Mouse (Mus musculus) hindbrain, embryonic 13.5 days (tissue): ENCODE data around the gene Plekhg3. TPM values are rescaled to one million over a fixed set of nuclear protein-coding genes. Genes with fewer than 3 reads are reported as not detected.

Experiments used
- ATAC-seq: fragments of 200-750 bp; cut with Nextera tagmentation; 2 replicates; pipeline ENCODE4 v1.8.0; 2017; ENCODE audit warnings: moderate TSS enrichment; ENCODE audit not compliant: low FRiP score
- H3K27ac ChIP-seq: fragments of 300-500 bp; sonication (generic); 2 replicates; pipeline ENCODE4 v1.5.1; 2015; ENCODE audit warnings: inconsistent platforms, mild to moderate bottlenecking, moderate library complexity
- H3K27me3 ChIP-seq: fragments of 300-500 bp; sonication (generic); 2 replicates; pipeline ENCODE4 v1.6.1; 2015; ENCODE audit warnings: mild to moderate bottlenecking, inconsistent platforms
- H3K36me3 ChIP-seq: fragments of 300-500 bp; sonication (generic); 2 replicates; pipeline ENCODE4 v1.6.1; 2015; ENCODE audit warnings: mild to moderate bottlenecking, inconsistent platforms
- H3K4me1 ChIP-seq: fragments of 300-500 bp; sonication (generic); replicated peaks from 2 replicates; pipeline ENCODE4 v1.6.1; 2015; ENCODE audit warnings: inconsistent platforms
- H3K4me2 ChIP-seq: fragments of 300-500 bp; sonication (generic); 2 replicates; pipeline ENCODE4 v1.6.1; 2015; ENCODE audit warnings: inconsistent platforms, mild to moderate bottlenecking, moderate library complexity
- H3K4me3 ChIP-seq: fragments of 300-500 bp; sonication (generic); 2 replicates; pipeline ENCODE4 v1.5.1; 2015; ENCODE audit warnings: mild to moderate bottlenecking, inconsistent platforms
- H3K9ac ChIP-seq: fragments of 300-500 bp; sonication (generic); 2 replicates; pipeline ENCODE4 v1.6.1; 2015; ENCODE audit warnings: mild to moderate bottlenecking, inconsistent platforms
- H3K9me3 ChIP-seq: fragments of 300-500 bp; sonication (generic); 2 replicates; pipeline ENCODE4 v1.6.1; 2016; ENCODE audit warnings: inconsistent platforms
- WGBS: fragments of 180-500 bp; shearing (Covaris S2); methylation state at CpG from one replicate; pipeline ENCODE4 v1.1.7; 2015; 5-methylcytosine and 5-hydroxymethylcytosine counted together
- polyA plus RNA-seq: library from polyadenylated mRNA; unstranded; fragments of >200 nt; fragmentation: Nextera tagmentation; extraction: Ambion mirVana; gene quantifications from 2 replicates; pipeline ENCODE4 v1.2.1, GENCODE M21; 2015

Plekhg3 gene
- polyA plus RNA-seq, 1 experiment from 2014 or later, result 2.1 TPM

GRCm38 (mm10) chr12:76556745-76557389 is 26.2 kb downstream of the Plekhg3 start:
- H3K4me3 ChIP-seq, result no peak overlapping the region
- no peak overlapping the region for H3K9ac ChIP-seq
- no peaks in the 10 kb centered on the region for H3K9me3 ChIP-seq
- no peaks in the 10 kb centered on the region for H3K36me3 ChIP-seq
- H3K27ac ChIP-seq, result no peak overlapping the region
- H3K4me1 ChIP-seq, result peaks cover 15% of the 10 kb centered on the region
- no peak overlapping the region for H3K4me2 ChIP-seq
- ATAC-seq, result no peak
- no peaks in the 10 kb centered on the region for H3K27me3 ChIP-seq
- 17% methylated on average over 6 of the region's 6 CpGs for WGBS

DNA sequence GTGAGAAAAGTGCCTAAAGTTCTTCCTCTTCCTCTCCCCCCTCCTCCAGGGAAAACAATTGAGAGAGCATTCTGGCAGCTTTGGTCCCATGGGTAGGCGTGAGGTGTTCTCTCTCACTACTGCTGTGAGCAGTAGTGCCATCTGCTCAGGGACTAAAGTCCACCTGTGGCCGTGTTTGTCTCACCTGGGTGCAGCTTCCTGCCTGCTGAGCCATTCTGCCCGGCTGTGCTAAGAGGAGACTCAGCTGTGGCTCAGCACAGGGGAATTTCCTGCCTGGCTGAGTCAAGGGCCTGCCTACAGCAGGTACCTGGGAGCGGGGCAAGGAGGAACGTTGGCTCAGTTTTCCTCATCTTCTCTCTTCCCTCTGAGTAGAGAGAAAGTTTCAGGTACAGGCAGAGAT is 27.5 kb downstream of the Plekhg3 start:
- Histone ChIP-seq H3K27ac (no peak overlapping the region), H3K9ac (no peak overlapping the region), H3K27me3 (no peaks in the 10 kb centered on the region), H3K4me1 (peaks cover 11% of the 10 kb centered on the region), H3K4me2 (no peak overlapping the region), H3K9me3 (no peaks in the 10 kb centered on the region), H3K4me3 (no peak overlapping the region), H3K36me3 (no peaks in the 10 kb centered on the region)
- ATAC-seq, result no peak
- 77% methylated on average over 5 of the region's 5 CpGs for WGBS

DNA sequence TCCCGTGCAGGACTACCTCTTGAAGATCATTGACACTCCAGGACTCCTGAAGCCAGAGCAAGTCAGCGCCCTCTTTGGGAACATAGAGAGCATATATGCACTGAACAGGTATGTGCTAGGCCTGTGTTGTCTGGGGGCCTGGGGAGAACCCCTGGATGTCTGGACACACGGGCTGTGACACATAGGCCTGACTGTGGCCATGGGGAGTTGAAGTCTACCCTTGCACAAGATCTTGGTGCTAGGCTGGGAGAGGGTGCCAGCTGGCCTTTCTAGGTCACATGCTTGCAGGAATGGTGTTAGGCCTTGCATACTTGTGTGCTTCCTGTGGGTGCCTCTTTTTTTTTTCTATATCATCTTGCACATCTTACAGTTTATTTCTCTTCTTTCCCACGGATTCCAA is 31.5 kb downstream of the Plekhg3 start:
- no peak overlapping the region for H3K9ac ChIP-seq
- H3K27me3 ChIP-seq, result no peaks in the 10 kb centered on the region
- no peaks in the 10 kb centered on the region for H3K36me3 ChIP-seq
- WGBS, result 92% methylated on average over 4 of the region's 4 CpGs
- no peak overlapping the region for H3K4me3 ChIP-seq
- no peaks in the 10 kb centered on the region; the same call in 1 of the 2 replicates for H3K4me1 ChIP-seq
- no peak for ATAC-seq
- no peak overlapping the region for H3K27ac ChIP-seq
- no peak overlapping the region for H3K4me2 ChIP-seq
- H3K9me3 ChIP-seq, result 0 out of 2 replicates have a peak, but pooled peaks cover 1% of the 10 kb centered on the region

- H3K4me3 ChIP-seq, result no peak overlapping the region
- H3K4me1 ChIP-seq, result no peaks in the 10 kb centered on the region
- no peaks in the 10 kb centered on the region for H3K27me3 ChIP-seq
- no peaks in the 10 kb centered on the region for H3K36me3 ChIP-seq
- no peak overlapping the region for H3K9ac ChIP-seq
- WGBS, result 92% methylated on average over 10 of the region's 10 CpGs
- H3K27ac ChIP-seq, result no peak overlapping the region
- H3K9me3 ChIP-seq, result 0 out of 2 replicates have a peak, but pooled peaks cover 5% of the 10 kb centered on the region
- H3K4me2 ChIP-seq, result no peak overlapping the region
- ATAC-seq, result no peak
Observed at GRCm38 (mm10) chr12:76566284-76566683, 35.6 kb downstream of the Plekhg3 start.

- WGBS, result 82% methylated on average over 9 of the region's 9 CpGs
- Histone ChIP-seq H3K36me3 (no peaks in the 10 kb centered on the region), H3K27me3 (no peaks in the 10 kb centered on the region), H3K4me1 (0 out of 2 replicates have a peak, but pooled peaks cover 8% of the 10 kb centered on the region), H3K4me3 (no peak overlapping the region), H3K9me3 (0 out of 2 replicates have a peak, but pooled peaks cover 5% of the 10 kb centered on the region), H3K27ac (no peak overlapping the region), H3K9ac (no peak overlapping the region), H3K4me2 (no peak overlapping the region)
- no peak for ATAC-seq
Observed at GRCm38 (mm10) chr12:76570221-76570940, 39.7 kb downstream of the Plekhg3 start.

DNA sequence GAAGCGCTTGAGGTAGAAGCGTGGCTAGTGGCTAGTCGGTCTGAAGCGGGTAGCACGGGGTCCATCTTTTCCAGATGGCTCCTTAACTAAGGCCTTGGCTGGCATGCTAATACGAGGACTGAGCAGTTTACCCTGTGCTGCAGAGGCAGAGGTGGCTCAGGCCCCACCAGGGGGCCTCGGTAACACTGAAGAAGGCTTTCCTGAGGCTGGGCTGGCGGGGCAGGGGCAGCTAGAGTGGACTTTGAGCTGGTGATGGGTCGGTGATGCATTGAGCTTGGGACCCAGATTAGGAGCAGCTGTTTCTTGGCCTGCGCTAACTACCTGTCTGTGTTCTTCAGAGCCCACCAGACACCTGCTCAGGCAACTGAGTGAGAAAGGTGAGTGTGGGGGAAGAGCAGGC is 40.6 kb downstream of the Plekhg3 start:
- H3K9me3 ChIP-seq, result 0 out of 2 replicates have a peak, but pooled peaks cover 5% of the 10 kb centered on the region
- 0 out of 2 replicates have a peak, but pooled peaks cover 8% of the 10 kb centered on the region for H3K4me1 ChIP-seq
- no peak overlapping the region for H3K4me2 ChIP-seq
- no peak overlapping the region; the same call in 1 of the 2 replicates for H3K9ac ChIP-seq
- H3K27me3 ChIP-seq, result no peaks in the 10 kb centered on the region
- ATAC-seq, result no peak
- no peak overlapping the region for H3K27ac ChIP-seq
- no peak overlapping the region for H3K4me3 ChIP-seq
- no peaks in the 10 kb centered on the region for H3K36me3 ChIP-seq
- WGBS, result 77% methylated on average over 10 of the region's 10 CpGs

DNA sequence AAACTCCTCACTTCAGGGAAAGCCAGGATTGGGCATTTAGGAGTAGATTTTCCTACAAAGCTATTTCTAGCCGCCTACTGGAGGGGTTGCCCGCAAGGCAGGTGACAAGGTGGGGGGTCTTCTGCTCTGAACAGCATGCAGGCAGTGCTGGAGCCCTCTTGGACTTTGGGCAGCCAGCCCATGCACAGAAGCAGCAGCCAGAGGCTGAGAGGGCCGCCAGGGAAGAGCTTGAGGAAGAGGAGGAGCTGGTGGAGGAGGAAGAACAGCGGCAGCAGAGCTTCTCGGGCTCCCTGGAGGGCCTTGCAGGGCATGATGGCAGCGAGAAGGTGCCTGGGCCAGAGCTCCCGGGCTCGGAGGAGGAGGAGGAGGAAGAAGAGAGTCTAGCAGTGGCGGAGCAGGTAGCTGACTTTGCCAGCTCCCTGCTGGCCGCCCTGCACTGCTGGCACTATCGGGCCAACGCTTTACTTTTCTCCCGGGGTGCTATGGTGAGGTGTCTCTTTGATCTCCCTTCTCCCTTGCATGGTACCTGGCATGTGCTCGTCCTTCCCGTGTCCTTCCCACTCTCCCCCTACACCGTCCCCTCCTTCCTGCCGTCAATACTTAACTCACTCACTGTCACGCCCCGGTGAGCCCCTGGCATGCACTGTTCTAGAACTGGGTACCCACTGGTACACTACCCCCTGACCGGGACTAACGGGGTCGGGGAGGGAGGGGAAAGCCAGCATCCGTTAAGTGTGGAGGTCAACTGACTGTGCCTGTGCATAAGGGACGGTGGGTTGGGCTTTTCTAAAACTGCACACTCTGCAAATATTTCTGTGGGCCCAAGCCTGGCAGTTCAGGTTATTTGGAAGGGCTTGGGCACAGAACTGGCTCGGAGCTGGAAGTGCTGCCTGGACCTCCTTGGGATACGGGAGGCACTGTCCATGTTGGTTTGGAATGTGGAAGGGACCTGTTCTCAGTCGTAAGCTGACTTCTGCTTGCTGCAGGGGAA is 41.9 kb downstream of the Plekhg3 start:
- 72% methylated on average over 27 of the region's 27 CpGs for WGBS
- Histone ChIP-seq H3K27ac (no peak overlapping the region), H3K27me3 (no peaks in the 10 kb centered on the region), H3K9ac (no peak overlapping the region), H3K4me3 (no peak overlapping the region), H3K4me2 (no peak overlapping the region), H3K4me1 (0 out of 2 replicates have a peak, but pooled peaks cover 8% of the 10 kb centered on the region), H3K36me3 (no peaks in the 10 kb centered on the region), H3K9me3 (no peaks in the 10 kb centered on the region)
- no peak for ATAC-seq

DNA sequence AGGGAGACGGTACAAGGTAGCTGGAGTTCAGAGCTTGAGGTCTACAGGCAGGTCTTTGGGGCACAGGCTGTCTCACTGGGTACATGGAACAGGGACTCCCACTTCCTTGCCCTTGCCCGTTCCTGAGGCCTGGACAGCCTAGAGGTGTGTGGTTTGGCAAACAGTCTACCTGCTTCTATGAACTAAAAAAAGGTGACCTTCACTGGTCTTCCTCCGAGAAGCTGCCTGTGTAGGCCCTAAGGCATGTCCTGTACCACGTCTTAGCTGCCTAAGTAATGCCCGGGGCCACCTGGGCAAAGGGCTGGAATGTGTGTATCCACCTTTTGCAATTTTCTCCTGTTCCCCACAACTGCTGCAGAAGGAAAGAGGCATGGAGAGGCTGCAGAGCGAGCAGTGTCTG is 42.7 kb downstream of the Plekhg3 start:
- Histone ChIP-seq H3K4me3 (no peak overlapping the region), H3K27me3 (no peaks in the 10 kb centered on the region), H3K9me3 (no peaks in the 10 kb centered on the region), H3K36me3 (no peaks in the 10 kb centered on the region), H3K9ac (no peak overlapping the region), H3K4me2 (no peak overlapping the region), H3K27ac (no peak overlapping the region), H3K4me1 (0 out of 2 replicates have a peak, but pooled peaks cover 8% of the 10 kb centered on the region)
- WGBS, result 93% methylated on average over 6 of the region's 6 CpGs
- no peak for ATAC-seq

GRCm38 (mm10) chr12:76574815-76575214 is 44.1 kb downstream of the Plekhg3 start:
- 0 out of 2 replicates have a peak, but pooled peaks cover 8% of the 10 kb centered on the region for H3K4me1 ChIP-seq
- H3K4me2 ChIP-seq, result no peak overlapping the region
- no peaks in the 10 kb centered on the region for H3K27me3 ChIP-seq
- H3K9ac ChIP-seq, result no peak overlapping the region
- H3K27ac ChIP-seq, result no peak overlapping the region
- no peak for ATAC-seq
- no peaks in the 10 kb centered on the region for H3K36me3 ChIP-seq
- 97% methylated on average over 6 of the region's 6 CpGs for WGBS
- no peaks in the 10 kb centered on the region for H3K9me3 ChIP-seq
- no peak overlapping the region for H3K4me3 ChIP-seq

DNA sequence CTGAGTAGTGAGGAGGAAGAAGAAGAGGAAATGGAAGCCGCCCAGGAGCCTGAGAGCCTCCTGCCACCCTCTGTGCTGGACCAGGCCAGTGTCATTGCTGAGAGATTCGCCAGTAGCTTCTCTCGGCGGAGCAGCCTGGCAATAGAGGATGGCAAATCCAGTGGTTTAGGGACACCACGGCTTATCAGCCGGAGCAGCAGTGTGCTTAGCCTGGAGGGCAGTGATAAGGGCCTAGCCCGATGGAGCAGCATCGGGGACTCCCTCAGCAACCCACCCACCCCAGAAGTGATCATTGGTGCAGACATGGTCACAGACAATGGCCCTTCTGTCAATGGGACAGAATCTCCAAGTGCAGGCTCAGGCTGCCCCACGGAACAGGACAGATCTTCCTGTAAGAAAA is 45.4 kb downstream of the Plekhg3 start:
- 0 out of 2 replicates have a peak, but pooled peaks cover 8% of the 10 kb centered on the region for H3K4me1 ChIP-seq
- no peak overlapping the region for H3K27ac ChIP-seq
- no peaks in the 10 kb centered on the region for H3K36me3 ChIP-seq
- H3K9me3 ChIP-seq, result no peaks in the 10 kb centered on the region
- no peak overlapping the region for H3K9ac ChIP-seq
- no peak for ATAC-seq
- WGBS, result 88% methylated on average over 9 of the region's 9 CpGs
- no peak overlapping the region for H3K4me3 ChIP-seq
- H3K4me2 ChIP-seq, result no peak overlapping the region
- H3K27me3 ChIP-seq, result no peaks in the 10 kb centered on the region

DNA sequence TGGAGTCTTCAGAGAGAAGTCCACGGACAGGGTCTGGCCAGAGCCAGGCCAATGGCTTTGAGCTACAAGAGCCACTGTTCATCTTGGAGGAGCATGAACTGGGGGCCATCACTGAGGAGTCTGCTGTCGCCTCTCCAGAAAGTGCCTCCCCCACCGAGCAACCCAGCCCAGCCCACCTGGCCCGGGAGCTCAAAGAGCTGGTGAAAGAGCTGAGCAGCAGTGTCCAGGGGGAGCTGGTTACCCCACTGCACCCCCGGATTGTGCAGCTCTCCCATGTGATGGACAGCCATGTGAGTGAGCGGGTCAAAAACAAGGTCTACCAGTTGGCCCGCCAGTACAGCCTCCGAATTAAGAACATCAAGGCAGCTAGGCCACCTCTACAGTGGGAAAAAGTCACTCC is 46.1 kb downstream of the Plekhg3 start:
- Histone ChIP-seq H3K4me1 (0 out of 2 replicates have a peak, but pooled peaks cover 7% of the 10 kb centered on the region), H3K27me3 (no peaks in the 10 kb centered on the region), H3K4me2 (no peak overlapping the region), H3K27ac (no peak overlapping the region), H3K36me3 (no peaks in the 10 kb centered on the region), H3K9me3 (no peaks in the 10 kb centered on the region), H3K4me3 (no peak overlapping the region), H3K9ac (no peak overlapping the region)
- no peak for ATAC-seq
- 94% methylated on average over 8 of the region's 8 CpGs for WGBS

DNA sequence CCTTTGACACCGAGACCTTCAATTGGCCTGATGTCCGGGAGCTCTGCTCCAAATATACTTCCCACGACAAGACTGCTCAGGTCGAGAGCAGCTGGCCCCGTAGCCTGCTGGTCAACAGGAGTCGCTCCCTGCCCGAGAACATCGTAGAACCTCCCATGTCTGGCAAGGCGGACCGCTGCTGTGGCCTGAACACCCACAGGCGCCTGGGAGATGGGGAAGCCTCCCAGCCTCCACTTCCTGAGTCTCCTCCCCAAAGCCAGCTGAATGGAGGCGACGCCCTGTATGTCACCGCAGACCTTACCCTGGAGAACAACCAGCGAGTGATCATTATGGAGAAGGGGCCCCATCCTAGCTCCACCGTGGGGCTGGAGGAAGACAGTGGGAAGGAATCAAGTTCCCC is 47.2 kb downstream of the Plekhg3 start:
- Histone ChIP-seq H3K9me3 (no peaks in the 10 kb centered on the region), H3K36me3 (no peaks in the 10 kb centered on the region), H3K9ac (no peak overlapping the region), H3K4me1 (peaks cover 9% of the 10 kb centered on the region; the same call in 1 of the 2 replicates), H3K4me3 (no peak overlapping the region), H3K4me2 (no peak overlapping the region), H3K27me3 (no peaks in the 10 kb centered on the region), H3K27ac (no peak overlapping the region)
- no peak for ATAC-seq
- WGBS, result 96% methylated on average over 16 of the region's 16 CpGs
